Mouse (Mus musculus): Measurements from ENCODE around the gene Atxn2.

DNA sequence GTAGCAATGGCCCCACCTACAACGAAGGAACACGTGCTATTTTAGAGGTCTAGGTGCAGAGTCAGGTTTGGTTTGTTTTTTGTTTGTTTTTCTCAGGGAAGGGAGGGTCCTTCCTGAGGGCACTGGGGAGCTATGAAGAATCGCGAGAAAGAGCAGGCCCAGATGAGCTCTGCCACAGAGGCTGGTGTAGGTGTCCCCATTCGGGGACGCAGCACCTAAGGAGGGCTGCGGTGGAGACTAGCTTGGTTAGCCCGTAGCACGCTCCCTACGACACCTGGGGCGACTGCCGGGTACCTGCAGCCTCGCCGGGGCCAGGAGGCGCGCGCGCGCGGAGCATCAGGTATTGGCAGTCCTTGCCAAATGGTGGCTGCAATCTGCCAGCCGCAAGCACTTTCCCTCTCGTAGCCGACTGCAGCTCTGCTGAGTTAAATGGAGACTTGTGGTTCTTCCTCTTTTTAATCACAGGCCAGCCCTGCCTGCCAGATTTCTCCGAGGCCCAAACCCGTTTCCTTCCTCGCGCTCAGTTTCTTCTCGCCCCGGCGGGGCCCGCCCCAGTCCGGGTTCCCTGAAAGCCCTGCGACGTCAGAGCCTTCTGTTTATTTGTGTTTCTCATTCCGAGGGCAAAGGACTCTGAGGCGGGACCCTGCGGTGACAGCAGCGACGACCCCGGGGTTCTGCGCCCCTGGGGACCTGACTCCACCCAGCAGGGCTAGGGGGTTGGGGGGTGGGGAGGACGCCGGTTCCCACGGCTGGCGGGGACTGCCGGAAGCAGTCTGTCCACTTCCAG, 127.4 kb downstream of the Atxn2 start:
- TF ChIP-seq CTCF (IDR thresholded peaks at IDR 0.05; ENCODE audit: borderline replicate concordance, insufficient read depth, low read length), result no peak
- 0 out of 2 replicates have a peak, but pooled peaks have one; percentile 30 for TF ChIP-seq POLR2A (IDR thresholded peaks at IDR 0.05; ENCODE audit: low read depth, low read length)

Data from embryonic fibroblast, embryonic 13.5 days (primary cell).